Mouse (Mus musculus): ENCODE measurements around the gene Dera. TPM values are rescaled to one million over a fixed set of nuclear protein-coding genes. Genes with fewer than 3 reads are reported as not detected.
A peak's percentile ranks its signal among the peaks of the same experiment; 100 is the strongest.
"Not testable (repeated sequence)": the region's sequence is repeated elsewhere in the genome, so short reads cannot be mapped to it uniquely, and the experiment has no call there.

The Dera gene
- total RNA-seq (2015) = 43.3 and 45.3 TPM in 2 replicates
- total RNA-seq (2017) = 50.6 and 53.0 TPM in 2 replicates

- ATAC-seq (ENCODE audit: poor library complexity, severe bottlenecking) = peak; percentile 95
Measured at GRCm38 (mm10) chr6:137754056-137754856, at the start of gene Dera. Gene Dera, plus strand, starts transcription at chr6:137754546.

- ATAC-seq (ENCODE audit: poor library complexity, severe bottlenecking) = 0 out of 2 replicates have a peak, but pooled peaks have one; percentile 7
Measured at GRCm38 (mm10) chr6:137706209-137706608, 48.1 kb upstream of the Dera start.

GRCm38 (mm10) chr6:137708726-137709405, 45.5 kb upstream of the Dera start:
- ATAC-seq (ENCODE audit: poor library complexity, severe bottlenecking) = not testable (repeated sequence)

GRCm38 (mm10) chr6:137710179-137711037, 43.9 kb upstream of the Dera start:
- no peak for ATAC-seq (ENCODE audit: poor library complexity, severe bottlenecking)

- ATAC-seq (ENCODE audit: poor library complexity, severe bottlenecking) = no peak
Measured at GRCm38 (mm10) chr6:137712654-137713309, 41.6 kb upstream of the Dera start.

GRCm38 (mm10) chr6:137713310-137713664, 41.1 kb upstream of the Dera start:
- ATAC-seq (ENCODE audit: poor library complexity, severe bottlenecking) = no peak

GRCm38 (mm10) chr6:137716802-137717201, 37.5 kb upstream of the Dera start:
- ATAC-seq (ENCODE audit: poor library complexity, severe bottlenecking) = no peak

GRCm38 (mm10) chr6:137722220-137722931, 32.0 kb upstream of the Dera start:
- peak; percentile 50; the same call in 1 of the 2 replicates for ATAC-seq (ENCODE audit: poor library complexity, severe bottlenecking)

GRCm38 (mm10) chr6:137723898-137724297, 30.4 kb upstream of the Dera start:
- ATAC-seq (ENCODE audit: poor library complexity, severe bottlenecking) = peak; percentile 82

DNA sequence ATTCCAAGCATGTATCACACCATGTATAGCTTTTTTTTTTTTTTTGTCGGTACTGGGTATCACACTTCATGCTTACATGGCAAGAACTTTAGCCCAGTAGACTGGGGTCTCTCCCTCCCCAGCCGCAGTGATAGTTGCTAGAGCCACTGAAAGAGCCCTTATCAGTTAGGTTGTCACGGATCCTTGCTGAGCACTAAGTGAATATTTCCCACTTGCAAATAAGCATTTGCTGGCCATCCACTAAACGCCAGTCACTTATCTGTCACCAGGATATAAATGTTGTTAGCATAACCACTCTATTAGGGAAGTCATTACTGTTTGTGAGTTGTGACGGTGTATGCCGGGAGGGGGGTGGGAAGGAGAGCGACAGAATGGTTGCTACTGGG, 19.9 kb upstream of the Dera start:
- ATAC-seq (ENCODE audit: poor library complexity, severe bottlenecking) = peak; percentile 61

GRCm38 (mm10) chr6:137734846-137735609, 19.3 kb upstream of the Dera start, which contains the start of gene Strap:
Gene Strap, plus strand, starts transcription at chr6:137735078.
- ATAC-seq (ENCODE audit: poor library complexity, severe bottlenecking) = peak; percentile 96

GRCm38 (mm10) chr6:137735671-137736238, 18.6 kb upstream of the Dera start:
- peak; percentile 5 for ATAC-seq (ENCODE audit: poor library complexity, severe bottlenecking)

- no peak for ATAC-seq (ENCODE audit: poor library complexity, severe bottlenecking)
Measured at GRCm38 (mm10) chr6:137740972-137741371, 13.4 kb upstream of the Dera start.

DNA sequence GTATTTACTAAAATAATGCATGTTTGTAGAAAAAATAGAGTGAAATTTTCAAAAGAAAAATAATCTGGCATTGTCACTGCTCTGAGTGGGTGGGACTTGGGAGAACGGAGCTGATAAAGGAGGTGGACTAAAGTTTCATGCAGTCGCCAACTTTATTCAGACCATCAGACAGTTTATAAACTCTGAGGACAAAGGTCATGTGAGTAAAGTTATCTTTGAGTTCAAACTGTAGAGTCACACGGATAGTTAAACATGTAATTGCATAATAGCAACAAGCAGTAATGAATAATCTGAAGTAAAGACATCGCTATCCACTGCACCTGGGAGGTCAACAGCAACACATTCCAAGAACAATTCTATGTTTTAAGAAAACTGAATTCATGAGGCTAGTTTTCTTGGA, 9.6 kb upstream of the Dera start:
- ATAC-seq (ENCODE audit: poor library complexity, severe bottlenecking) = no peak

DNA sequence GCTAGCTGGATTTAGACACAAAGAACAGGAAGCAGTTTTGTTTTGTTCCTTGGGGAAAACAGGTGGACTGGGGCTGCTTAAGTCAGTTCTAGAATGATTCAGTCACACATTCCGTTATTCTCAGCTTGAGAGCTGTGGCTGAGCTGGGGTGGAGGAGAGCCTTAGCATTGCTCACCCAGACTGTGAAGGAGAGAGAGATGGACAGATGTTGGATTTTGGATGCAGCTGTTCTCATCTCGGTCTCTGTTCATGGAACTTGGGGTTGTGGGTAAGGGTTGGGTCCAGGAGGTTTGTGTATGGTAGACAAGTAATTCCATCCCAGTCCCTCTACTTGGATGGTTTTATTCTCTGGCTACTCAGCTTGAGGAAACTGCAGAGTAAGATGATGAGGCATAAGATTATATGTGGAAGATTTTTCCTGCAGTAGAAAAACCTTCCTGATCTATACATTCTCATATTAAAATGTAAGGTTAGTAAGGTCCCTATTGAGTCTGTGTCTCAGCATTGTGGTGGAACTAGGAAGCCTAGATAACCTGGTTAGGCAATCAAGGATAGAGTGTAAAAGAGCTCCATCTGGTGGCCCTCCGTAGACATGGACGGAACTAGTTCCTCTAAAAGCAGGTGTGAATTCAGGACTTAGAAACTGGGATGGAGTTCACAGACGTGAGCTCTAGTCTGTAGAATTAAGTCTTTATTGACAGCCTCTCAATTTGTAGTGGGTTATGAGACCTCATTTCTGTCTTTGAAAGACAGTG, 7.0 kb upstream of the Dera start:
- ATAC-seq (ENCODE audit: poor library complexity, severe bottlenecking) = peak; percentile 99

DNA sequence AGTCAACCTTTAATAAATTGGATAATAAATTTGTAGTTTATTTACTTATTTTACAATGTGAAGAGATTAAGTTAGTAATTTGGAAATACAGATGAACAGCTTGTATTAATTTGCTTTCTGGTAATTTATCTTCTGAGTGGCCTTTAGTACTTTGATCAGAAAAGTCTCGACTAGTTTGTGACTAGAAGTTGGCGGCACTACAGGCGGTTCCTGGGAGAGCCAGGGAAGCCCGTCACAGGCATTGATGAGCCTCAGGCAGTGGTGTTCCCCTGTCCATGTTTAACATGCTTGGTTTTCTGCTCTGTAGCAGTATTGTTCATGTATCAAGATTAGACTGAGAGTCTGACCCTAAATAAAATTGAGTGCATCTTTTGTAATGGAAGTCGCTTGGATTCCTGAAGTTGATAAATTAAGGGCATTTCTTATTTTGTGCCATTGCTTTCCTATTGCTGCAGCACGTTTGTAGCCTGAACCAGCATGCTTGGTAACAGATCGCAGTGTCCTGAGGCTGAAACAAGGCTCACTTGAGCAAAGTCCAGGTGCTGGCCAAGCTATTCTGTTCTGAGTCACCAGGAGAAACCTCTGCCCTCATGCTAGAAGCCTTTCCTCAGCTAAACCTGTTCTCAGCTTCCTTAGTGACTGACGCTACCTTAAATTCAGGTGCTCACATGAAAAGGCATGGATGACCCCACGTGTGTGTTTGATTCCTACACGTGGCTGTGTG, 2.6 kb upstream of the Dera start:
- ATAC-seq (ENCODE audit: poor library complexity, severe bottlenecking) = no peak

DNA sequence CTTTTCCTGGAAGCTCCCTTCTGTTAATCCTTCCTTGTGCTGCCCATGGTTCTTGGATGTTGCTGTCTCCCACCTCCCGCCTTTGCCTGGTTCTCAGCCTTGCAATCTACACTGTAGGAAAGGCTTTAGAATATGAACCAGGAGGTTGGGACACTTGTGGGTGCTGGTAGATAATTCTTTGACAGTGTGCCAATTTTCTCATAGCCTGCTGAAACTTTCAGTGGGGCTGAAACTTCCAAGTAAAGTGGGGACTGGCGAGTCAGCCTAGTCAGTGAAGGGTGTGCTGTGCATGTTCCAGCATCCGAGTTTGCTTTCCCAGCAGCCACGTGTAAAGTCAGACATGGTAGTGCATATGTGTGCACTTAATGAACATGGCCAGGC, 2.1 kb upstream of the Dera start:
- no peak for ATAC-seq (ENCODE audit: poor library complexity, severe bottlenecking)

GRCm38 (mm10) chr6:137754857-137755232, 499 bp downstream of the Dera start:
- no peak for ATAC-seq (ENCODE audit: poor library complexity, severe bottlenecking)

Measured in megakaryocyte, adult 5-6 weeks (primary cell).